Mouse (Mus musculus) right cerebral cortex, postnatal 4 days (tissue): ENCODE measurements around the gene Rps27rt.
"Not testable (repeated sequence)": the region's sequence is repeated elsewhere in the genome, so short reads cannot be mapped to it uniquely, and the experiment has no call there.

ENCODE experiments used
- DNase-seq: peaks from one replicate; pipeline ENCODE4 v3.0.0-alpha.2; 2022

The Rps27rt gene

GRCm38 (mm10) chr9:114979969-114980368 lies 2.6 kb downstream of the Rps27rt start:
- DNase-seq: no peak

- DNase-seq: peak; percentile 75
These were observed 4.0 kb downstream of the Rps27rt start, which contains the start of gene Osbpl10 for GRCm38 (mm10) chr9:114978281-114979111. TSS of gene Osbpl10 (plus strand) at chr9:114978569.

GRCm38 (mm10) chr9:114977461-114978280 lies 4.9 kb downstream of the Rps27rt start:
- DNase-seq: peak; percentile 29

- DNase-seq: not testable (repeated sequence)
These were observed 16.3 kb downstream of the Rps27rt start for GRCm38 (mm10) chr9:114966286-114966685.

- DNase-seq: no peak
These were observed 18.4 kb downstream of the Rps27rt start for GRCm38 (mm10) chr9:114964093-114964492.

- DNase-seq: no peak
These were observed 21.7 kb downstream of the Rps27rt start for GRCm38 (mm10) chr9:114960844-114961243.

- DNase-seq: no peak
These were observed 22.3 kb downstream of the Rps27rt start for GRCm38 (mm10) chr9:114960043-114960789.

- no peak for DNase-seq
These were observed 25.6 kb downstream of the Rps27rt start for GRCm38 (mm10) chr9:114956945-114957344.

GRCm38 (mm10) chr9:114955340-114955739 lies 27.2 kb downstream of the Rps27rt start:
- no peak for DNase-seq

- DNase-seq: no peak
These were observed 29.7 kb downstream of the Rps27rt start for GRCm38 (mm10) chr9:114952866-114953265.

GRCm38 (mm10) chr9:114948395-114948794 lies 34.1 kb downstream of the Rps27rt start:
- no peak for DNase-seq

- no peak for DNase-seq
These were observed 37.0 kb downstream of the Rps27rt start for GRCm38 (mm10) chr9:114945576-114945975.

- DNase-seq: no peak
These were observed 37.9 kb downstream of the Rps27rt start for GRCm38 (mm10) chr9:114944642-114945041.

GRCm38 (mm10) chr9:114936687-114937086 lies 45.9 kb downstream of the Rps27rt start:
- no peak for DNase-seq

- no peak for DNase-seq
These were observed 47.2 kb downstream of the Rps27rt start for GRCm38 (mm10) chr9:114935321-114935720.

- no peak for DNase-seq
These were observed 48.3 kb downstream of the Rps27rt start for GRCm38 (mm10) chr9:114934231-114934630.

GRCm38 (mm10) chr9:114933723-114934171 lies 48.8 kb downstream of the Rps27rt start, which contains the start of gene Gpd1l:
TSS of gene Gpd1l (minus strand) at chr9:114933987.
- DNase-seq: peak; percentile 90

- DNase-seq: no peak
These were observed 49.4 kb downstream of the Rps27rt start for GRCm38 (mm10) chr9:114933037-114933722.

- no peak for DNase-seq
These were observed 49.9 kb downstream of the Rps27rt start for GRCm38 (mm10) chr9:114932607-114933006.
